Mouse (Mus musculus): ENCODE results near the gene Olfr525.

Olfr525 gene

DNA sequence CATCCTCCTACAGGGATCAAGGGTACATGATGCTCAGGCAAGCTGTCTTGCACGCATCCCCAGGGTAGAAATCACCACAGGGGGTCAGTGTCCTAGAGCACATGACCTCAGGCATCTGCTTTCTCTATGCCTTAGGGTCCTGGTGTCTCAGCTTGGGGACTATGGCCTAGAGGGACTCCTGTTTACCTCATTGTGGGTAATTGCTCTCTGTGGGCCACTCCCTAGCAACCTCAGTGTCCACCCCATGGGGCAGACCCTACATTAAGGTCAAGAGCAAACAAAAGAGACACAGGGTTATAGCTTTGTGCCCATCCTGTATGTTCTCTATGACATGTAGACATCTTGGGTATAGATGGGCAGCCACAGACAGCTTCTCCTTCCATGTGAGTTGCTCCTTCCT, at the start of gene Olfr525:
Gene Olfr525 (plus strand): TSS at position 301 of the 400 bp plus-strand sequence.
- DNase-seq (ENCODE audit: extremely low read depth, low read depth, low spot score), result no peak

DNA sequence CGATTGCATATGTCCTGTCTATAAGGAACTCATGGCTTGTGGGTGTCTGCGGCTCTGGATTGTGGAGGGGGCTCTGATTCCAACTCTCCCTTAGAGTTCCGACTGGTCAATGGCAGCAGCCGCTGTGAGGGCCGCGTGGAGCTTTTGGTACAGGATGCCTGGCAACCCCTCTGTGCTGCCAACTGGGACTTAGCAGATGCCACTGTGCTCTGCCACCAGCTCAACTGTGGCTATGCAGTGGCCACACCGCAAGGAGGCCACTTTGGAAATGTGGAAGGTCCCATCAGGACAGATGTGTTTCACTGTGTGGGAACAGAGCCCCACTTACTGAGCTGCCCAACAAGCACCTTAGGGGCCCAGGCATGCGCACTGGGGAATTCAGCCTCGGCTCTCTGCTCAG, 24.9 kb upstream of the Olfr525 start:
- DNase-seq (ENCODE audit: extremely low read depth, low read depth, low spot score), result no peak

DNA sequence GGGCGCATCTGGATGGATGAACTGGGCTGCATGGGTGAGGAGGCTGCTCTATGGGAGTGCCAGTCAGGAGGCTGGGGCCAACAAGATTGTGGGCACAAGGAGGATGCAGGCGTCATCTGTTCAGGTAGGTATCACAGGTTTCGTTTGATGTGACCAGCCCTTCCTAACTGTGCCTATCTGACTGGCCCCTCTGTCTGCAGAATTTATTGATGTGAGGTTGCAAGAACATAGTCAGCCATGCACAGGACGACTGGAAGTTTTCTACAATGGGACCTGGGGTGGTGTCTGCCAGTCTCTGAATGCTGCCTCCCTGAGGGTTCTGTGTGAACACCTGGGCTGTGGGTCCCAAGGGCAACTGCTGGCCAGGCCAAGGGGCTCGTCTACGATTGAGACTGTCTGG, 23.8 kb upstream of the Olfr525 start:
- no peak for DNase-seq (ENCODE audit: extremely low read depth, low read depth, low spot score)

DNA sequence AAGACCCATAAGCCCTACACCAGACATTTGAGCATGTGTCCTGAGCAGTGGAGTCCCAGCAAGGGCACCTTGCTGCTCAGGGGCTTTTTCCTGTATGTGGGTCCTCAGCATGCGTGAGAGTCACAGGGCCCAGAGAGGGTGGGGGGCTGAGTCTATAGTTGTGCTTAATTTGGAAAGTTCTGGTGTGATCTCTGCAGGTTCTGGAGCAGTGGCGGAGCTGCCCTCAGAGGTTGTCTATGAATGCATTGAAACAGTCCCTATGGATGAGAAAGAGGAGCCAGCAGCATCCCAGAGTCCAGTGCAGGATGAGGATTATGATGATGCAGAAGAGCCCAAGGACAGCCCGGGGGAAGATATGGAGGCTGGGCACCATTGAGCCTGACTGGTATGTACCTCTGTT, 21.2 kb upstream of the Olfr525 start:
- DNase-seq (ENCODE audit: extremely low read depth, low read depth, low spot score), result no peak

DNA sequence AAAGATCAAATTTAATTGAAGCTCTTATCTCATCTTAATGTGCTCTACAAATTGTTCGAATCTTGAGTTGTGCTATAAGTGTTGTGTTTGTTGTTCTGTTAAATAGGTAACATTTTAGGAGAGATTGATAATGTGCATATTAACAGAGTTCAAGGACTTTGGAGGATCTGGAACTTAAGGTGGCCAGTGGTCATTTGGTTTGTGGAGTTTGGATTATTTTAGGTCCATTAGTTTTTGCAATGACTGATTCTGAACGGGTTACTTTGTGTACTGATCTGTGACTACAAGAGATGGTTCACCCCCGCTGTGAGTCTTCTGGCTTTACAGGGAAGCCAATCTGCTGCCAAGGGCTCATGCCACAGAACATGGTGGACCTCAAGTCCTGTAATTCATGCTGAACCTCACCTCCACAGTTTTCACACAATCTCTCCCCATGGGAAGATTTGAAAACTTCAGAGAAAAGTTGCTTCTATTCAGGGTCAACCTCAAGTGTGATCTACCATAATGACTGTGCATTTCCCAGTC, 735 bp upstream of the Olfr525 start:
- DNase-seq (ENCODE audit: extremely low read depth, low read depth, low spot score), result no peak

DNA sequence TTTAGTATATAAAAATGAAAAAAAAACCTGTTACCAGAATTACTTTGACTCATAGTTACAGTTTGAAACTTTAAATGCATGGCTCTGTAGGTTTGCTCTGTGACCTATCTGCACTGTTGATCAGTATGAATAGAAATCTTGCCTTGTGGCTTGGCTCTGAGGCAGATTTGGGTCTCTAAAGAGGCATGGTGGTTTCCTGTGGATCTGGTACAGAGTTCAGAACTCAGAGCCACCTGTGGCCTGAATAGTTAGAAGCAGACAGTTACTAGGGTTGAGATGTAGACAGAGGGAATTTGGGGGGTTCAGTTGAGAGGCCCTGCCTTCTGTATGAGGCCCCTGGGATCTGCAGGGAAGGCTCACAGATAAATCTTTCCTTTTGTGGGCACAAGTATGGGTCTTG, 477 bp downstream of the Olfr525 start:
- no peak for DNase-seq (ENCODE audit: extremely low read depth, low read depth, low spot score)

DNA sequence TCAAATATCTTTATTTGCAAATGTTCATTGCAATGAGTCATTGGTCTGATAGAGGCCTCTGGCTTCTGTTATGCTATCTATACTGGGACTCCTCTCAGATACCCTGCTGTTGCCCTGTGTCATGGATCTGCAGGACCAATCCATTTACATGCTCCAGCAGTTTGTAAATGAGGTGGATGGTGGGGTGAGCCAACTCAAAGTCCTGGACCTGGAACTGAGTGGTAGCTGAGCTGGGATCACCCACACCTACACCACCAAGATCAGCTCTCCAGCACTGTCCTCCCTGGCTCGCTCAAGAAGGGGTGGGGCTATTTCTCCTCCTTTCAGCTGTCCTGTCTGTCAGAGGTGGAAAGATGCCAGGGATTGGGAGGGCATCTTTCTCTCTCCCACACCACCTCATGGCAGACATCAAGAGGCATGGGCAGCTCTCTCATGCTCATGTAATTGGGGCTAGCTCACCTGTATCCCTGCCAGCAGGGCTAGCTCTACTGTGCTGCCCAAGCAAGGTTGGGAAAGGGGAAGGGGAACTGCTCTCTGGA, 9.2 kb downstream of the Olfr525 start:
- DNase-seq (ENCODE audit: extremely low read depth, low read depth, low spot score), result no peak

DNA sequence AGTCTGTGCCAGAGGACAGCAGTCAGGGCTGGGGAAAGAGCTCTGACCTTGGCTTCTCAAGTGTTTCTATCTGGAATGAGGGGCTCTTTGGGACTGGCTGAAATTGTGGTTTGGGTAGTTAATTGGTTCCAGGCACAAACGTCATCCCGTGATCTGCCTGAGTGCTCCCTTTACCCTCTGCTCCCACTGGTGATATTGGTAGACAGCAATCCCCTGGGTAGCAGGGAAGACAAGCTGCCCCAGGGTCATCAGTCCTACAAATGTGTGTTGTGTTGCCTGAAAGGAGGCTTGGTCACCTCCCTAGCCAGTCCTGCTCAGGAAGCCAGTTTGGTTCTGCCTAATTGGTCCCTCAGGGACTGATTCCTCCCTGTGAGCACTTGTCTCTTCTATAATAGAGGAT, 13.1 kb downstream of the Olfr525 start, which contains the start of gene Olfr527:
Gene Olfr527 (plus strand): TSS at position 301 of the 400 bp plus-strand sequence.
- DNase-seq (ENCODE audit: extremely low read depth, low read depth, low spot score), result no peak

DNA sequence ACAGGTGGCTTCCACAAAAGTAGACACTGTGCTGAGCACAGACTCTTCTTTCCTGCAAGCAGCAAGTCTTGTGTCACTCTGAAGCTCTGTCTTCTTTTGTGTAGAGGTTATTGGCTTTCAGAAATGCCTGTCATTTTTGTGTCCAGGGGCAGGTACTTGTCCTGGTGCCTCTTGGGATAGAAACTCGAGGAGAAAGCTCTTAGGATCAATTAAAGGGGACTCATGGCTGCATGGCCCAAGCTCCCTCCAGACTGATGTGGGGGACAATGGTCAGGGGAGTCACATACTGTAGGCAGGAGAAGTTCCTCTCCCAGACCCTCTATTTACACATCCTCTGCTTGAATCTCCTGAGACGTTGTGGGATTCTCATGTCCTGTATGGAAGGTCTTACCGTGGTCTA, 40.9 kb downstream of the Olfr525 start, which contains the start of gene Olfr60:
Gene Olfr60 (minus strand): TSS at position 101 of the 400 bp plus-strand sequence.
- no peak for DNase-seq (ENCODE audit: extremely low read depth, low read depth, low spot score)

DNA sequence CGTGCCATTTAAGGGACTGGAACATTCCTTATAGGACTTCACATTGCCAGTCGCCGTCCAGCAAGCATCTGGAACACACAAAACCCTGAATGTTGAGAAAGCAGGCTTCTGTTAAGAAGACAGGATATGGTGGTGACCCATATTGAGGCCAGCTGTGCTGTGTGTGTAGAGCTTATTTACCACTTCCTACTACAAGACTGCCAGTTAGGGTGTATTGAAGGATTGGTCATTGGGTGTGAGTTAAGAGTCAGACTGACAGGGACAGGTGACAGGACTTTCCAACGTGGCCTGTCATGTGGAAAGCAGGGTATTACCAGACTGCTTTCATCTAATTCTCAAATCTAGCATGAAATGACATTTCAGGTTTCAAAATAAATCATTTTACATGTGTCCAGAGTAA, 53.6 kb downstream of the Olfr525 start:
- DNase-seq (ENCODE audit: extremely low read depth, low read depth, low spot score), result no peak

DNA sequence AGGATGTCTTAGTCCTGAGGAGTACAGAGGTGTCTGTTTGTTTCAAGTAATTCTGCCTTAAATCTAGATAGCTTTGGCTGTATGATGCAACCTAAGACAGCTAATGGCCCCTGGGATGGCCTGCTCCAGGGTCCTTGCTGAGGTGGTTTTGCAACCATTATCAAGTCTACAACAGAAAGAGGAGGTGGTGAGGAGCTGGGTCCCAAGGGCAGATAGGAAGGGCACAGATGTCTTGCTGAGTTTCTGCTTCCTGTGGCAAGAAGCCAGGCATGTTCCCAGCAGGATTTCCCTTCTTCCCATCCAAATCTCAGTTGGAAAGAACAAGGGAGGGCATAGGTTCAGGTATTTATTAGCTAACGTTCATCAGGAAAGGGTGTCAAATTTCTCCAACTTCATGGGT, 55.6 kb downstream of the Olfr525 start, which contains the start of gene Olfr530:
Gene Olfr530 (minus strand): TSS at position 101 of the 400 bp plus-strand sequence.
- DNase-seq (ENCODE audit: extremely low read depth, low read depth, low spot score), result no peak

DNA sequence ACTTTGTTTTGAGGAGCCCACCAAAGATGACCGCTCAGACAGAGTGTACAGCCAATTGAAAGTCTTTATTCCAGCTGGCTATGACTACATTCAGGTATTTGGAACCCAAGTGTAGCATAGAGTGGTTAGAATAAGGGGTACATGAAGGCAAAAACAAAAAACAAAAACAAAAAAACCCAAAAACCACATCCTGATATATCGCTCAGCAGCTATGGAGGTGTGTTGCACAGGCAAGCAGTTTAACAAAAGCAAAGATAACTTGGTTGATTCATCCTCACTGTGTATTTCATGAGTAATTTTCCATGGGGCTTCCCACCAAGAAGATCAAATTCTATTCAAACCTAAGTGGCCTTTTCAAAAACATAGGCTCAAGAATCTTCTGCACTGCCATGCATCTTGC, 56.3 kb downstream of the Olfr525 start:
- no peak for DNase-seq (ENCODE audit: extremely low read depth, low read depth, low spot score)
